Mouse (Mus musculus): ENCODE measurements around the gene Rapgef6. TPM values are rescaled to one million over a fixed set of nuclear protein-coding genes. Genes with fewer than 3 reads are reported as not detected.

The Rapgef6 gene
- polyA plus RNA-seq, 1 experiment: 73.9 TPM

DNA sequence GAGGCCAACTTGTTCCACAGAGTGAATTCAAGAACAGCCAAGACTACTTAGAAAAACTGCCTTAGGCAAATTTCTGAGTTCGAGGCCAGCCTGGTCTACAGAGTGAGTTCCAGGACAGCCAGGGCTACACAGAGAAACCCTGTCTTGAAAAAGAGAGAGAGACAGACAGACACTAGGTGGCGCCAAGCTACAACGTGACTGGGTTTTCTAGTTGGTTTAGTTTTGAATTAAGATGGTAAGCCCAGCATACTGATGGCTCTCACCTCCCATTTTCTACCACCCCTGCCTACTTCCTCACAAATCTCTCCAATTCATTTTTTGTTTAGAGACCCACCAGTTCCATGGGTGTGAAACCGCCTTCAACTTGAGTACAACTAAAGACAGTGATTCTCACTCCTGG, 180.7 kb downstream of the Rapgef6 start:
- Histone ChIP-seq H3K27ac (ENCODE audit: control insufficient read depth, insufficient read depth, low read length) (no peak overlapping the region), H3K4me1 (replicated peaks; ENCODE audit: control insufficient read depth, insufficient read depth, low read length) (no peaks in the 10 kb centered on the region), H3K36me3 (ENCODE audit: control insufficient read depth, insufficient read depth, low read length) (no peaks in the 10 kb centered on the region), H3K27me3 (ENCODE audit: control insufficient read depth, insufficient read depth, low read length) (no peaks in the 10 kb centered on the region), H3K4me3 (ENCODE audit: control insufficient read depth, insufficient read depth, low read length) (no peak overlapping the region)
- DNase-seq: peak; percentile 80
- 35% methylated on average over 4 of the region's 4 CpGs for WGBS
- TF ChIP-seq CTCF (IDR thresholded peaks at IDR 0.05; ENCODE audit: borderline replicate concordance, control insufficient read depth, extremely low read depth, insufficient read depth, low read length, poor library complexity) (no peak), POLR2A (IDR thresholded peaks at IDR 0.05; ENCODE audit: control insufficient read depth, extremely low read depth, insufficient read depth, low read length, poor library complexity) (no peak)

DNA sequence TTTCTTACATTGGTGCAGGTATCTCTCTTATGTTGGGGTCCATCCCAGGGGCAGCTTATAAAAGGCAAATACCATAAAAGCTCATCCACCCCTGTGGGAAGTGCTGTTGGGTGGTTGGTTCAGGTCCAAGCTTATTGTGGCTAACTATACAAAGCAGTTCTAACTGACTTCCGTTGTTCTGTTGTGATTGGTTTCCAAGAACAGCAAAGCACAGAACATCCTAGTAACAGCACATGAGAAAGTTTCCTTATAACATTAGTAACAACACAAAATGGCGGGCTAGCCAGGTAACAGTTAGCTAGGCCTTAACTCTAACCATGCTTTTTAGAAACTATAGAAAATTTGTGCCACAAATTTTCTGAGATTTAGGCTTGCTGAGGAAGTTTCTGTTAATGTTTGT, 185.5 kb downstream of the Rapgef6 start:
- Histone ChIP-seq H3K4me1 (replicated peaks; ENCODE audit: control insufficient read depth, insufficient read depth, low read length) (0 out of 2 replicates have a peak, but pooled peaks cover 3% of the 10 kb centered on the region), H3K27me3 (ENCODE audit: control insufficient read depth, insufficient read depth, low read length) (no peaks in the 10 kb centered on the region), H3K4me3 (ENCODE audit: control insufficient read depth, insufficient read depth, low read length) (no peak overlapping the region), H3K27ac (ENCODE audit: control insufficient read depth, insufficient read depth, low read length) (no peak overlapping the region), H3K36me3 (ENCODE audit: control insufficient read depth, insufficient read depth, low read length) (no peaks in the 10 kb centered on the region)
- DNase-seq: no peak
- WGBS: 87% methylated on average over 2 of the region's 2 CpGs
- no peak for TF ChIP-seq CTCF (IDR thresholded peaks at IDR 0.05; ENCODE audit: borderline replicate concordance, control insufficient read depth, extremely low read depth, insufficient read depth, low read length, poor library complexity)
- TF ChIP-seq POLR2A (IDR thresholded peaks at IDR 0.05; ENCODE audit: control insufficient read depth, extremely low read depth, insufficient read depth, low read length, poor library complexity): no peak

DNA sequence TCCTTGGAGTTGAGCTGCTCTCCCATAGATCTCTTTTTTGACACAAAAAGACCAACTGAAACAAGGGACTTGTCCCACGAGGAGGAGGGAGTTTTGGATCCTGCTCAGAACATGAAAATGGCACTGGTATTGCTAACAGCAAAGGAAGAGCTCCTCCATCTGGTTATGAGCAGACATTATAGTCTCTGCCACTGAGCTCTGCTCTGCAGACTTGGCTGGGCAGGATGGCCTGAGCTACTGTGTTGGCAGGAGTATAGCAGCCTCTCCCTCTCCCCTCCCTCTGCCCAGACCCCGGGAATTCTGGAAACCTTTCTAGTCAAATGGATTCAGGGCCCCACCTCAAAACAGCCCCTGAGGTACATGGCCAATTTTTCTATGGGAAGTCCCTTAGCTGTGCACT, 187.0 kb downstream of the Rapgef6 start:
- H3K4me1 ChIP-seq (replicated peaks; ENCODE audit: control insufficient read depth, insufficient read depth, low read length): 0 out of 2 replicates have a peak, but pooled peaks cover 3% of the 10 kb centered on the region
- H3K36me3 ChIP-seq (ENCODE audit: control insufficient read depth, insufficient read depth, low read length): no peaks in the 10 kb centered on the region
- no peak overlapping the region for H3K27ac ChIP-seq (ENCODE audit: control insufficient read depth, insufficient read depth, low read length)
- H3K27me3 ChIP-seq (ENCODE audit: control insufficient read depth, insufficient read depth, low read length): no peaks in the 10 kb centered on the region
- TF ChIP-seq POLR2A (IDR thresholded peaks at IDR 0.05; ENCODE audit: control insufficient read depth, extremely low read depth, insufficient read depth, low read length, poor library complexity): no peak
- TF ChIP-seq CTCF (IDR thresholded peaks at IDR 0.05; ENCODE audit: borderline replicate concordance, control insufficient read depth, extremely low read depth, insufficient read depth, low read length, poor library complexity): no peak
- 82% methylated on average over 2 of the region's 2 CpGs for WGBS
- H3K4me3 ChIP-seq (ENCODE audit: control insufficient read depth, insufficient read depth, low read length): no peak overlapping the region
- no peak for DNase-seq

DNA sequence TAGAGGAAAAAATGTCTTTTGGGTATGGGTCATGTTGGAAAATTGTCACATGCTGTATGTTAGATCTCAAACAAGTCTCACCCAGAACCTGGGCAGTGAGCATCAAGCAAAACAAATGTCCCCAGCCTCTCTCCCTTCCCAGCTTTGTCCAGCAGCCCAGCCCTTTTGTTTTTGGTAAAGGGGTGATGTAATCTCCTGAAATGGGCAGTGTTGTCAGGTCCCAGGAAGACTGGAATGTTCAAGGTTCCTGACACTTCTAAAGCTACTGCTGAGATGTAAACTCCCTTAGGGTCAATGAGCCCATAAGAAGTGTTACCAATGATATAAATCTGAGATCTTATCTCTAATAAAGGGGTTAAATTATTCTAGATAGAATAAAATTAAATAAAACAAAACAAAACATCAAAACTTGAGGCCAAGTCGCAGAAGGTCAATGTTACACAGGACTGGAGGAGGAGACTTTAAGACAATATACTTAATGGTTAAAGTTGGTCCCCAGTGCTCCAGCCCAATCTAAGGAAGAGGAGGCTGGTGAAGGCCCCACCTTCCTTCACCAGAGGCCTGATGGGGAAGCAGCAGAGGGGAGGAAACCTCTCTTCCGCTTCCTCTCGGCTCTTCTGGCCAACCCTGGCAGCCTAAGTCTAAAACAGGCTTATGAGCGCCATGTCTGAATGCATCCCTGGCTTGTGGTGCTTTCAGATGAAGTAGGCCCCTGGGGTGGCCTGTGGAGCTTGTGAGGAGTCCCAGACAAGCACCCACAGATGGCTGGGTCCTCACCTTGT, 188.1 kb downstream of the Rapgef6 start:
- DNase-seq: no peak
- H3K4me3 ChIP-seq (ENCODE audit: control insufficient read depth, insufficient read depth, low read length): no peak overlapping the region
- H3K27me3 ChIP-seq (ENCODE audit: control insufficient read depth, insufficient read depth, low read length): no peaks in the 10 kb centered on the region
- H3K36me3 ChIP-seq (ENCODE audit: control insufficient read depth, insufficient read depth, low read length): no peaks in the 10 kb centered on the region; the same call in 1 of the 2 replicates
- H3K27ac ChIP-seq (ENCODE audit: control insufficient read depth, insufficient read depth, low read length): no peak overlapping the region
- H3K4me1 ChIP-seq (replicated peaks; ENCODE audit: control insufficient read depth, insufficient read depth, low read length): 0 out of 2 replicates have a peak, but pooled peaks cover 3% of the 10 kb centered on the region
- whole genome bisulfite sequencing: 86% methylated on average over 4 of the region's 4 CpGs
- TF ChIP-seq POLR2A (IDR thresholded peaks at IDR 0.05; ENCODE audit: control insufficient read depth, extremely low read depth, insufficient read depth, low read length, poor library complexity): no peak
- TF ChIP-seq CTCF (IDR thresholded peaks at IDR 0.05; ENCODE audit: borderline replicate concordance, control insufficient read depth, extremely low read depth, insufficient read depth, low read length, poor library complexity): no peak

DNA sequence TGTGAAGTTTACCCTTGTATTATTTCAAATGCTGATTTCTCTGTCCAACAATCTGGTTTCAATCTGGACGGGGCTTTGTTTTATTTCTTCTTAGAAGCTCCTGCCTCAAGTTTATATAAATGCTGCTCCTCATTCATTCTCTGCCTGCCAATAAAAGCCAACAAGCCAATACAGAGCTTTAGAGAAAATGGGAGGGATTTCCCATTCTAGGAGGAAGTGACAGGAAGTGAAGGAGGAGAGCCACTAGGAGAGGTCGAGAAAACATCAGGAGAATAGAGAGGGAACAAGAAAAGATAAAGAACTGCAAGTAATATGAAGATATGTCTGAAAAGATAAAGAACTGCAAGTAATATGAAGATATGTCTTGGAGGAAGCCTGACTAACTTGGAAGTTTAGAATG, 190.2 kb downstream of the Rapgef6 start:
- no peak for DNase-seq
- H3K4me3 ChIP-seq (ENCODE audit: control insufficient read depth, insufficient read depth, low read length): no peak overlapping the region
- 74% methylated on average over 2 of the region's 2 CpGs for WGBS
- 0 out of 2 replicates have a peak, but pooled peaks cover 3% of the 10 kb centered on the region for H3K4me1 ChIP-seq (replicated peaks; ENCODE audit: control insufficient read depth, insufficient read depth, low read length)
- H3K36me3 ChIP-seq (ENCODE audit: control insufficient read depth, insufficient read depth, low read length): peaks cover 13% of the 10 kb centered on the region; the same call in 1 of the 2 replicates
- no peaks in the 10 kb centered on the region for H3K27me3 ChIP-seq (ENCODE audit: control insufficient read depth, insufficient read depth, low read length)
- no peak overlapping the region for H3K27ac ChIP-seq (ENCODE audit: control insufficient read depth, insufficient read depth, low read length)
- TF ChIP-seq POLR2A (IDR thresholded peaks at IDR 0.05; ENCODE audit: control insufficient read depth, extremely low read depth, insufficient read depth, low read length, poor library complexity) (no peak), CTCF (IDR thresholded peaks at IDR 0.05; ENCODE audit: borderline replicate concordance, control insufficient read depth, extremely low read depth, insufficient read depth, low read length, poor library complexity) (no peak)

DNA sequence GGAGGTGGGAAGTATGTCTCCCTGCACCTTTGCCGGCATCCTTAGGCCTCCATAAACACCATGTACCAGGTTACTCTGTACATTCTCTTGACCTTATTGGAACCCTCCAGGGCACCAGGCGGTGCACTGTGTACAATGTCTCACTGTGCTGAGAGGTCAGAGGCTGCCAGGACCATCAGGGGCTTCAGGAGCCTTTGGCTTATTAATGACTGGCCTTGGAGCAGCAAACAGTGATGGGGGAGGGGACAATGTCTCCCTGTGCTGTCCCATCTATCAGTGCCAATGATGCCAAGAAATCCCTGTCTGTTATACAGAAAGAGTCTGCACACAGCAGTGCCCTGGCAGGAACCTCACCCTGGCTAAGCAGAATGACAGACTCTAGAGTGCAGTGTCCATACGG, 195.2 kb downstream of the Rapgef6 start:
- Histone ChIP-seq H3K27me3 (ENCODE audit: control insufficient read depth, insufficient read depth, low read length) (no peaks in the 10 kb centered on the region), H3K36me3 (ENCODE audit: control insufficient read depth, insufficient read depth, low read length) (peaks cover 50% of the 10 kb centered on the region), H3K27ac (ENCODE audit: control insufficient read depth, insufficient read depth, low read length) (no peak overlapping the region), H3K4me1 (replicated peaks; ENCODE audit: control insufficient read depth, insufficient read depth, low read length) (no peaks in the 10 kb centered on the region), H3K4me3 (ENCODE audit: control insufficient read depth, insufficient read depth, low read length) (no peak overlapping the region)
- WGBS: 98% methylated on average over 3 of the region's 3 CpGs
- no peak for TF ChIP-seq CTCF (IDR thresholded peaks at IDR 0.05; ENCODE audit: borderline replicate concordance, control insufficient read depth, extremely low read depth, insufficient read depth, low read length, poor library complexity)
- TF ChIP-seq POLR2A (IDR thresholded peaks at IDR 0.05; ENCODE audit: control insufficient read depth, extremely low read depth, insufficient read depth, low read length, poor library complexity): no peak
- DNase-seq: no peak

Data from thymus, adult 2 months (tissue).